Mouse (Mus musculus) bone marrow, adult 2 months (tissue): ENCODE data around the gene Rrad. TPM values are rescaled to one million over a fixed set of nuclear protein-coding genes. Genes with fewer than 3 reads are reported as not detected.

Source experiments
- H3K27ac ChIP-seq: fragments of 200-500 bp; 2 replicates; pipeline ENCODE4 v1.5.1; 2012; ENCODE audit warnings: low read depth, mild to moderate bottlenecking, control low read depth, inconsistent platforms, low read length; ENCODE audit not compliant: control insufficient read depth, poor library complexity, insufficient read depth
- H3K4me1 ChIP-seq: fragments of 200-500 bp; 2 replicates; pipeline ENCODE4 v1.6.1; 2011; ENCODE audit warnings: low read length; ENCODE audit not compliant: control insufficient read depth, insufficient read depth
- H3K4me3 ChIP-seq: fragments of 200-500 bp; replicated peaks from 2 replicates; pipeline ENCODE3; 2011; ENCODE audit warnings: mild to moderate bottlenecking, low read depth, low read length, control low read depth; ENCODE audit not compliant: control insufficient read depth
- CTCF ChIP-seq: fragments of 200-500 bp; IDR thresholded peaks from 2 replicates; pipeline ENCODE4 v1.5.1; 2011; ENCODE audit warnings: low read length, control low read depth; ENCODE audit not compliant: control insufficient read depth, insufficient read depth
- POLR2A ChIP-seq: fragments of 200-500 bp; IDR thresholded peaks from 2 replicates; pipeline ENCODE4 v1.6.1; 2011; ENCODE audit warnings: low read depth, mild to moderate bottlenecking, control low read depth, low read length, borderline replicate concordance; ENCODE audit not compliant: control insufficient read depth
- WGBS: fragments of 180-500 bp; shearing (Covaris S2); methylation state at CpG from one replicate; pipeline ENCODE4 v1.1.7; 2018; 5-methylcytosine and 5-hydroxymethylcytosine counted together
- polyA plus RNA-seq: library from polyadenylated mRNA; stranded (reverse); fragments of >200 nt; gene quantifications from 2 replicates; pipeline ENCODE4 v1.2.4, GENCODE M21; 2011; ENCODE audit warnings: low replicate concordance; ENCODE audit not compliant: missing spikeins, insufficient read depth, insufficient read length

Gene Rrad
- polyA plus RNA-seq, 1 experiment, result 1.4 TPM

GRCm38 (mm10) chr8:104593536-104594325, 37.4 kb downstream of the Rrad start:
- H3K27ac ChIP-seq, result no peak overlapping the region
- H3K4me3 ChIP-seq, result no peak overlapping the region
- H3K4me1 ChIP-seq, result no peaks in the 10 kb centered on the region
- TF ChIP-seq CTCF, result no peak
- no peak for TF ChIP-seq POLR2A
- 95% methylated on average over 31 of the region's 31 CpGs for WGBS

- no peak overlapping the region for H3K27ac ChIP-seq
Measured at GRCm38 (mm10) chr8:104592566-104592965, 38.6 kb downstream of the Rrad start.

GRCm38 (mm10) chr8:104591856-104592255, 39.3 kb downstream of the Rrad start:
- Histone ChIP-seq H3K4me3 (peak overlapping the region; percentile 74), H3K4me1 (no peaks in the 10 kb centered on the region), H3K27ac (no peak overlapping the region)
- WGBS, result 2% methylated on average over 9 of the region's 9 CpGs
- TF ChIP-seq CTCF (no peak), POLR2A (no peak)

More at GRCm38 (mm10) chr8:104592566-104592965, 38.6 kb downstream of the Rrad start:
- WGBS, result 71% methylated on average over 6 of the region's 6 CpGs
- TF ChIP-seq CTCF (no peak), POLR2A (no peak)
- Histone ChIP-seq H3K4me1 (no peaks in the 10 kb centered on the region), H3K4me3 (no peak overlapping the region)

GRCm38 (mm10) chr8:104591133-104591834, 39.8 kb downstream of the Rrad start, which contains the start of gene Pdp2:
Gene Pdp2 (plus strand): TSS chr8:104591451.
- Histone ChIP-seq H3K27ac (peak within 1 kb of the TSS; percentile 56), H3K4me1 (no peaks in the 10 kb centered on the region), H3K4me3 (peak within 1 kb of the TSS; percentile 74)
- no peak for TF ChIP-seq CTCF
- TF ChIP-seq POLR2A, result peak; percentile 76; the same call in 1 of the 2 replicates
- under 1% methylated on average over 44 of the region's 44 CpGs for WGBS

- TF ChIP-seq POLR2A (no peak), CTCF (no peak)
Measured at GRCm38 (mm10) chr8:104590284-104590683, 40.8 kb downstream of the Rrad start.

GRCm38 (mm10) chr8:104584522-104584921, 46.6 kb downstream of the Rrad start:
- Histone ChIP-seq H3K4me3 (no peak overlapping the region), H3K27ac (no peak overlapping the region), H3K4me1 (no peaks in the 10 kb centered on the region)
- WGBS, result 49% methylated on average over 1 of the region's 1 CpGs
- TF ChIP-seq POLR2A (no peak), CTCF (no peak)

More at GRCm38 (mm10) chr8:104590284-104590683, 40.8 kb downstream of the Rrad start:
- no peak overlapping the region for H3K27ac ChIP-seq
- no peaks in the 10 kb centered on the region for H3K4me1 ChIP-seq
- H3K4me3 ChIP-seq, result no peak overlapping the region
- WGBS, result 92% methylated on average over 3 of the region's 3 CpGs

Other genes with a start within 250 kb of the Rrad start
- gene Cmtm4, start 235.5 kb downstream of the Rrad start, polyA plus RNA-seq, result 0.50 and 2.4 TPM in 2 replicates
- 25.4 and 28.5 TPM in 2 replicates for gene Dync1li2, start 188.3 kb downstream of the Rrad start, polyA plus RNA-seq
- gene Terb1, start 121.4 kb downstream of the Rrad start, polyA plus RNA-seq, result not detected in 2 replicates
- gene Nae1, start 96.7 kb downstream of the Rrad start, polyA plus RNA-seq, result 20.9 and 36.7 TPM in 2 replicates
- gene Car7, start 96.6 kb downstream of the Rrad start, polyA plus RNA-seq, result 0.90 and 1.4 TPM in 2 replicates
- gene Pdp2, start 39.9 kb downstream of the Rrad start, polyA plus RNA-seq, result 2.5 and 2.6 TPM in 2 replicates
- gene Cdh16, start 6.9 kb downstream of the Rrad start, polyA plus RNA-seq, result 4.0 TPM in 1 of 2 replicates, not detected in the other
- 22.9 and 32.5 TPM in 2 replicates for gene Ciao2b, start 10.6 kb upstream of the Rrad start, polyA plus RNA-seq
- gene Ces2a, start 102.7 kb upstream of the Rrad start, polyA plus RNA-seq, result 1.3 and 2.5 TPM in 2 replicates
- gene Ces2b, start 200.2 kb upstream of the Rrad start, polyA plus RNA-seq, result not detected in 2 replicates
- gene Ces2c, start 215.7 kb upstream of the Rrad start, polyA plus RNA-seq, result not detected in 2 replicates